Mouse (Mus musculus) granulocyte monocyte progenitor cell, adult 5-6 weeks (primary cell): Measurements from ENCODE around the gene Mau2. TPM values are rescaled to one million over a fixed set of nuclear protein-coding genes. Genes with fewer than 3 reads are reported as not detected.
A peak's percentile ranks its signal among the peaks of the same experiment; 100 is the strongest.
"Not testable (repeated sequence)": the region's sequence is repeated elsewhere in the genome, so short reads cannot be mapped to it uniquely, and the experiment has no call there.

ENCODE experiments used
- ATAC-seq: replicated peaks from 2 replicates; pipeline ENCODE4 v1.8.0; 2016; ENCODE audit warnings: mild to moderate bottlenecking, moderate TSS enrichment, inconsistent platforms; ENCODE audit not compliant: poor library complexity, severe bottlenecking
- total RNA-seq, 2 experiments: library from RNA; stranded (forward) in 1 of 2; stranded (reverse) in 1 of 2; fragments of 200-712, 200-1000 nt in 1 of 2; fragments of >200 nt in 1 of 2; fragmentation: Nextera tagmentation in 1 of 2; gene quantifications; 2 replicates each; pipeline ENCODE4 v1.2.3; 2014 to 2017

Mau2 gene
- total RNA-seq (2014; fragmentation: Nextera tagmentation) (29.9 and 34.9 TPM in 2 replicates), total RNA-seq (2017) (27.3 and 29.0 TPM in 2 replicates)

- ATAC-seq: peak; percentile 91
Observed at GRCm38 (mm10) chr8:70042583-70043455, at the start of gene Mau2, which contains the start of gene Sugp1. Mau2 (minus strand) TSS chr8:70042734. Sugp1 (plus strand) TSS chr8:70042813.

- no peak for ATAC-seq
Observed at GRCm38 (mm10) chr8:70089296-70089960, 46.9 kb upstream of the Mau2 start.

GRCm38 (mm10) chr8:70087836-70088650, 45.5 kb upstream of the Mau2 start:
- no peak for ATAC-seq

- peak; percentile 65 for ATAC-seq
Observed at GRCm38 (mm10) chr8:70087237-70087636, 44.7 kb upstream of the Mau2 start.

GRCm38 (mm10) chr8:70086151-70086550, 43.6 kb upstream of the Mau2 start:
- no peak for ATAC-seq

GRCm38 (mm10) chr8:70084191-70085065, 41.9 kb upstream of the Mau2 start:
- ATAC-seq: peak; percentile 18; the same call in 1 of the 2 replicates

- peak; percentile 45 for ATAC-seq
Observed at GRCm38 (mm10) chr8:70083285-70083684, 40.8 kb upstream of the Mau2 start, which contains the start of gene Hapln4. Hapln4 (plus strand) TSS chr8:70083457.

- no peak for ATAC-seq
Observed at GRCm38 (mm10) chr8:70081976-70082375, 39.4 kb upstream of the Mau2 start.

GRCm38 (mm10) chr8:70073682-70074081, 31.1 kb upstream of the Mau2 start:
- no peak for ATAC-seq

GRCm38 (mm10) chr8:70073120-70073519, 30.6 kb upstream of the Mau2 start:
- no peak for ATAC-seq

- peak; percentile 60 for ATAC-seq
Observed at GRCm38 (mm10) chr8:70072441-70073069, 30.0 kb upstream of the Mau2 start, which contains the start of gene Tm6sf2. Tm6sf2 (plus strand) TSS chr8:70072924.

GRCm38 (mm10) chr8:70071836-70072440, 29.4 kb upstream of the Mau2 start:
- ATAC-seq: no peak

GRCm38 (mm10) chr8:70057721-70058120, 15.2 kb upstream of the Mau2 start:
- ATAC-seq: no peak

GRCm38 (mm10) chr8:70050434-70050833, 7.9 kb upstream of the Mau2 start:
- ATAC-seq: not testable (repeated sequence)

- ATAC-seq: no peak
Observed at GRCm38 (mm10) chr8:70049662-70050061, 7.1 kb upstream of the Mau2 start.

GRCm38 (mm10) chr8:70043996-70044395, 1.5 kb upstream of the Mau2 start:
- no peak for ATAC-seq

GRCm38 (mm10) chr8:70041885-70042546, 518 bp downstream of the Mau2 start:
- no peak for ATAC-seq

GRCm38 (mm10) chr8:70037994-70038393, 4.5 kb downstream of the Mau2 start:
- no peak for ATAC-seq
